Mouse (Mus musculus) testis, adult 2 months (tissue): ENCODE data around the gene Ppef2. TPM values are rescaled to one million over a fixed set of nuclear protein-coding genes. Genes with fewer than 3 reads are reported as not detected.

Source experiments
- H3K27ac ChIP-seq: fragments of 200-500 bp; 2 replicates; pipeline ENCODE4 v1.5.1; 2012; ENCODE audit warnings: low read depth, low read length; ENCODE audit not compliant: control insufficient read depth, insufficient read depth
- H3K27me3 ChIP-seq: fragments of 200-500 bp; 2 replicates; pipeline ENCODE4 v1.6.1; 2012; ENCODE audit warnings: mild to moderate bottlenecking, low read length, moderate library complexity; ENCODE audit not compliant: control insufficient read depth, insufficient read depth
- H3K36me3 ChIP-seq: fragments of 200-500 bp; 2 replicates; pipeline ENCODE4 v1.6.1; 2012; ENCODE audit warnings: mild to moderate bottlenecking, low read length; ENCODE audit not compliant: control insufficient read depth, insufficient read depth
- H3K4me1 ChIP-seq: fragments of 200-500 bp; 2 replicates; pipeline ENCODE4 v1.6.1; 2012; ENCODE audit warnings: low read length; ENCODE audit not compliant: control insufficient read depth, insufficient read depth
- H3K4me3 ChIP-seq: fragments of 200-500 bp; 2 replicates; pipeline ENCODE4 v1.5.1; 2012; ENCODE audit warnings: low read depth, mild to moderate bottlenecking, low read length, moderate library complexity, mixed read lengths; ENCODE audit not compliant: control insufficient read depth
- CTCF ChIP-seq: fragments of 200-500 bp; IDR thresholded peaks from 2 replicates; pipeline ENCODE4 v1.5.1; 2012; ENCODE audit warnings: low read depth, mild to moderate bottlenecking, inconsistent platforms, low read length, moderate library complexity; ENCODE audit not compliant: control insufficient read depth, insufficient read depth, insufficient replicate concordance
- POLR2A ChIP-seq: fragments of 200-500 bp; IDR thresholded peaks from 2 replicates; pipeline ENCODE4 v1.6.1; 2012; ENCODE audit warnings: low read depth, mild to moderate bottlenecking, inconsistent platforms, low read length, moderate library complexity; ENCODE audit not compliant: control insufficient read depth
- polyA plus RNA-seq: library from polyadenylated mRNA; depleted of rRNA; stranded (reverse); fragments of >200 nt; gene quantifications from 2 replicates; pipeline ENCODE4 v1.2.3, GENCODE M21; 2012; rRNA removed

The Ppef2 gene
- polyA plus RNA-seq: 0.86 and 1.3 TPM in 2 replicates

- Histone ChIP-seq H3K4me1 (no peaks in the 10 kb centered on the region), H3K4me3 (no peak within 1 kb of the TSS), H3K27me3 (no peaks in the 10 kb centered on the region), H3K36me3 (no peaks in the 10 kb centered on the region), H3K27ac (no peak within 1 kb of the TSS)
- TF ChIP-seq CTCF (no peak), POLR2A (no peak)
Observed at GRCm38 (mm10) chr5:92256218-92256617, at the start of gene Ppef2. Ppef2 (minus strand) TSS chr5:92256278.

GRCm38 (mm10) chr5:92304291-92304690 lies 48.2 kb upstream of the Ppef2 start:
- Histone ChIP-seq H3K36me3 (peaks cover 14% of the 10 kb centered on the region), H3K4me3 (no peak overlapping the region), H3K4me1 (no peaks in the 10 kb centered on the region), H3K27ac (no peak overlapping the region), H3K27me3 (no peaks in the 10 kb centered on the region)
- no peak for TF ChIP-seq POLR2A
- TF ChIP-seq CTCF: no peak

GRCm38 (mm10) chr5:92302149-92302840 lies 46.2 kb upstream of the Ppef2 start:
- H3K27ac ChIP-seq: no peak overlapping the region
- H3K4me3 ChIP-seq: no peak overlapping the region
- no peaks in the 10 kb centered on the region for H3K27me3 ChIP-seq
- H3K36me3 ChIP-seq: peaks cover 15% of the 10 kb centered on the region
- no peaks in the 10 kb centered on the region for H3K4me1 ChIP-seq
- TF ChIP-seq CTCF (no peak), POLR2A (no peak)

- Histone ChIP-seq H3K36me3 (peaks cover 11% of the 10 kb centered on the region), H3K4me1 (no peaks in the 10 kb centered on the region), H3K27me3 (no peaks in the 10 kb centered on the region), H3K4me3 (no peak overlapping the region), H3K27ac (no peak overlapping the region)
- TF ChIP-seq CTCF: no peak
- no peak for TF ChIP-seq POLR2A
Observed at GRCm38 (mm10) chr5:92294525-92294924, 38.4 kb upstream of the Ppef2 start.

GRCm38 (mm10) chr5:92291652-92292414 lies 35.8 kb upstream of the Ppef2 start:
- H3K27ac ChIP-seq: no peak overlapping the region
- peaks cover 15% of the 10 kb centered on the region for H3K36me3 ChIP-seq
- TF ChIP-seq POLR2A (no peak), CTCF (no peak)
- H3K4me3 ChIP-seq: no peak overlapping the region
- H3K27me3 ChIP-seq: no peaks in the 10 kb centered on the region
- H3K4me1 ChIP-seq: no peaks in the 10 kb centered on the region

GRCm38 (mm10) chr5:92287840-92288239 lies 31.8 kb upstream of the Ppef2 start:
- Histone ChIP-seq H3K36me3 (peaks cover 9% of the 10 kb centered on the region), H3K27ac (no peak overlapping the region), H3K4me3 (no peak overlapping the region), H3K27me3 (no peaks in the 10 kb centered on the region), H3K4me1 (no peaks in the 10 kb centered on the region)
- TF ChIP-seq CTCF (no peak), POLR2A (no peak)

GRCm38 (mm10) chr5:92283107-92283506 lies 27.0 kb upstream of the Ppef2 start:
- Histone ChIP-seq H3K4me3 (no peak overlapping the region), H3K4me1 (peaks cover 2% of the 10 kb centered on the region), H3K27me3 (no peaks in the 10 kb centered on the region), H3K27ac (no peak overlapping the region), H3K36me3 (peaks cover 6% of the 10 kb centered on the region)
- TF ChIP-seq CTCF (no peak), POLR2A (no peak)
